Comparison of ENCODE assay signal across 19 mouse cellular contexts in genomic region chr14:100735276-100735675, GRCm38 (mm10).
DNase-seq lines count a peak whose midpoint lies in the region; ATAC-seq and TF ChIP-seq lines count a peak whose summit lies in the region.
"Had no signal": no experiment of that assay in that cellular context is flagged by ENCODE, and none has a peak within 500 bp of the region (broad histone marks: within the 10 kb centered on the region; RNA-seq: fewer than 3 reads in every experiment).

No protein-coding gene starts in this region.

- no peaks in the 10 kb centered on the region for H3K27me3 ChIP-seq in embryonic facial prominence, embryonic 10.5 days (replicated peaks; ENCODE audit: low read depth, poor library complexity, severe bottlenecking)
- no peaks in the 10 kb centered on the region for H3K27me3 ChIP-seq in limb, embryonic 10.5 days (ENCODE audit: low read depth, poor library complexity, severe bottlenecking)
- no peaks in the 10 kb centered on the region for H3K27me3 ChIP-seq in limb, embryonic 14.5 days (ENCODE audit: control insufficient read depth, insufficient read depth, low read length)
- no peaks in the 10 kb centered on the region for H3K27me3 ChIP-seq in kidney, adult 2 months (replicated peaks; ENCODE audit: control insufficient read depth, insufficient read depth, low read length)
- H3K27me3 ChIP-seq: CH12.LX; embryonic facial prominence, embryonic 15.5 days; heart, embryonic 12.5 days; hindbrain, embryonic 15.5 days; Patski had no signal

- H3K4me3 ChIP-seq in embryonic facial prominence, embryonic 10.5 days: no peak overlapping the region
- H3K4me3 ChIP-seq in limb, embryonic 10.5 days: no peak overlapping the region
- H3K4me3 ChIP-seq in limb, embryonic 14.5 days (replicated peaks; ENCODE audit: low read length): no peak overlapping the region
- no peak overlapping the region for H3K4me3 ChIP-seq in kidney, adult 2 months (ENCODE audit: insufficient read depth, low read depth, low read length)
- H3K4me3 ChIP-seq: embryonic facial prominence, embryonic 15.5 days; erythroblast, embryonic 14.5 days; forebrain, embryonic 10.5 days; heart, adult 2 months; heart, embryonic 12.5 days; hindbrain, embryonic 15.5 days had no signal

- H3K9ac ChIP-seq in limb, embryonic 14.5 days (ENCODE audit: low read depth, low read length, severe bottlenecking): no peak overlapping the region
- H3K9ac ChIP-seq: embryonic facial prominence, embryonic 15.5 days; heart, embryonic 12.5 days; hindbrain, embryonic 15.5 days had no signal

- no peak for TF ChIP-seq POLR2A in limb, embryonic 14.5 days (IDR thresholded peaks at IDR 0.05; ENCODE audit: borderline replicate concordance, extremely low read depth, insufficient read depth, insufficient read length)
- no peak for TF ChIP-seq POLR2A in kidney, adult 2 months (IDR thresholded peaks at IDR 0.05; ENCODE audit: low read depth, low read length)

- H3K9me3 ChIP-seq in embryonic facial prominence, embryonic 10.5 days: peaks cover 3% of the 10 kb centered on the region; the same call in 1 of the 2 replicates
- H3K9me3 ChIP-seq in limb, embryonic 10.5 days (replicated peaks): no peaks in the 10 kb centered on the region
- no peaks in the 10 kb centered on the region for H3K9me3 ChIP-seq in limb, embryonic 14.5 days (ENCODE audit: control insufficient read depth, low read length)
- H3K9me3 ChIP-seq: embryonic facial prominence, embryonic 15.5 days; forebrain, embryonic 10.5 days; hindbrain, embryonic 15.5 days had no signal

- TF ChIP-seq CTCF in kidney, adult 2 months (conservative IDR thresholded peaks at IDR 0.05; ENCODE audit: insufficient read depth, insufficient read length, low read depth, low read length): no peak

- H3K27ac ChIP-seq in embryonic facial prominence, embryonic 10.5 days (replicated peaks): no peak overlapping the region; the same call in 1 of the 2 replicates
- peak overlapping the region; percentile 72; the same call in 1 of the 2 replicates for H3K27ac ChIP-seq in limb, embryonic 10.5 days
- peak overlapping the region; percentile 50 for H3K27ac ChIP-seq in limb, embryonic 14.5 days (replicated peaks; ENCODE audit: low read depth, low read length)
- H3K27ac ChIP-seq in kidney, adult 2 months (ENCODE audit: insufficient read depth, low read depth, low read length): no peak overlapping the region
- H3K27ac ChIP-seq: embryonic facial prominence, embryonic 15.5 days; forebrain, embryonic 10.5 days; heart, adult 2 months; hindbrain, embryonic 15.5 days had no signal

- peak; percentile 12 for DNase-seq in ZHBTc4 (ENCODE audit: low read depth, low spot score)
- DNase-seq in embryonic facial prominence, embryonic 10.5 days (ENCODE audit: low spot score): peak; percentile 42
- peak; percentile 57 for DNase-seq in limb, embryonic 10.5 days (ENCODE audit: low spot score)
- no peak for DNase-seq in limb, embryonic 14.5 days (ENCODE audit: low spot score)
- no peak for DNase-seq in kidney, adult 2 months
- no peak for DNase-seq in layer of hippocampus, postnatal 10 days (ENCODE audit: low spot score in 2 of 2)
- DNase-seq: adrenal gland, adult 2 months; adrenal gland, postnatal 25 days; cerebellum, adult 2 months; cerebellum, postnatal 10 days; heart, adult 2 months had no signal

- no peaks in the 10 kb centered on the region for H3K36me3 ChIP-seq in embryonic facial prominence, embryonic 10.5 days (replicated peaks)
- no peaks in the 10 kb centered on the region for H3K36me3 ChIP-seq in limb, embryonic 10.5 days
- no peaks in the 10 kb centered on the region for H3K36me3 ChIP-seq in limb, embryonic 14.5 days (ENCODE audit: control insufficient read depth, insufficient read depth, low read length)
- H3K36me3 ChIP-seq in kidney, adult 2 months (ENCODE audit: control insufficient read depth, insufficient read depth, low read length): no peaks in the 10 kb centered on the region
- H3K36me3 ChIP-seq: embryonic facial prominence, embryonic 15.5 days; forebrain, embryonic 10.5 days; heart, embryonic 12.5 days; hindbrain, embryonic 15.5 days had no signal

- H3K4me2 ChIP-seq in limb, embryonic 14.5 days (replicated peaks; ENCODE audit: low read depth, low read length, severe bottlenecking): no peak overlapping the region
- H3K4me2 ChIP-seq: embryonic facial prominence, embryonic 15.5 days; heart, embryonic 12.5 days; hindbrain, embryonic 15.5 days had no signal

- 51% methylated on average over 4 of the region's 4 CpGs for WGBS in embryonic facial prominence, embryonic 10.5 days
- 45% methylated on average over 4 of the region's 4 CpGs for WGBS in limb, embryonic 10.5 days
- WGBS in limb, embryonic 14.5 days: 9% methylated on average over 4 of the region's 4 CpGs
- 59% methylated on average over 4 of the region's 4 CpGs for WGBS in kidney, adult 2 months

- ATAC-seq in limb, embryonic 14.5 days (ENCODE audit: low FRiP score, low read depth): no peak
- ATAC-seq: forebrain, embryonic 14.5 days; Patski had no signal

- H3K4me1 ChIP-seq in embryonic facial prominence, embryonic 10.5 days: peaks cover 9% of the 10 kb centered on the region
- H3K4me1 ChIP-seq in limb, embryonic 10.5 days: peaks cover 23% of the 10 kb centered on the region
- H3K4me1 ChIP-seq in limb, embryonic 14.5 days (ENCODE audit: control insufficient read depth, insufficient read depth, low read length): peaks cover 7% of the 10 kb centered on the region
- H3K4me1 ChIP-seq in kidney, adult 2 months (ENCODE audit: control insufficient read depth, insufficient read depth, low read length): no peaks in the 10 kb centered on the region
- H3K4me1 ChIP-seq: embryonic facial prominence, embryonic 15.5 days; forebrain, embryonic 10.5 days; heart, embryonic 12.5 days; hindbrain, embryonic 15.5 days had no signal

Comparison
In these comparisons a context has a peak if more than half of its experiments do, and no peak if none do; other contexts are left out.
1. DNase-seq: peak in ZHBTc4 (single experiment), embryonic facial prominence, embryonic 10.5 days (single experiment) and limb, embryonic 10.5 days (single experiment); none in limb, embryonic 14.5 days (single experiment), kidney, adult 2 months (single experiment) and layer of hippocampus, postnatal 10 days (0 of 2).
2. H3K27ac ChIP-seq: peak in limb, embryonic 10.5 days (single experiment) and limb, embryonic 14.5 days (single experiment); none in embryonic facial prominence, embryonic 10.5 days (single experiment) and kidney, adult 2 months (single experiment).